Mouse (Mus musculus) urinary bladder, postnatal 36 days (tissue): ENCODE results near the gene Gm29609.
"Not testable (repeated sequence)": the region's sequence is repeated elsewhere in the genome, so short reads cannot be mapped to it uniquely, and the experiment has no call there.

Experiments
- DNase-seq, 2 experiments: peaks; one replicate each; pipeline ENCODE4 v3.0.0; 2022; ENCODE audit warnings: low spot score in 2 of 2, mixed read lengths in 1 of 2

The Gm29609 gene

GRCm38 (mm10) chr5:31179766-31180630, at the start of gene Gm29609, which contains the start of gene Gtf3c2:
Gene Gm29609, minus strand, starts transcription at chr5:31179911.
Gene Gtf3c2, minus strand, starts transcription at chr5:31180144.
- peak; percentile 89 to 91 for DNase-seq

- no peak for DNase-seq
Measured at GRCm38 (mm10) chr5:31226641-31227040, 46.9 kb upstream of the Gm29609 start.

- no peak for DNase-seq
Measured at GRCm38 (mm10) chr5:31222696-31223095, 43.0 kb upstream of the Gm29609 start.

GRCm38 (mm10) chr5:31221304-31221945, 41.7 kb upstream of the Gm29609 start:
- DNase-seq, result no peak

GRCm38 (mm10) chr5:31220448-31221303, 41.0 kb upstream of the Gm29609 start, which contains the start of gene Ppm1g:
Gene Ppm1g, minus strand, starts transcription at chr5:31220687.
- DNase-seq, result peak; percentile 98

- no peak for DNase-seq
Measured at GRCm38 (mm10) chr5:31219911-31220447, 40.3 kb upstream of the Gm29609 start.

GRCm38 (mm10) chr5:31219474-31219873, 39.8 kb upstream of the Gm29609 start:
- no peak for DNase-seq

GRCm38 (mm10) chr5:31219070-31219469, 39.4 kb upstream of the Gm29609 start:
- DNase-seq, result no peak

GRCm38 (mm10) chr5:31218294-31218693, 38.6 kb upstream of the Gm29609 start:
- no peak for DNase-seq

GRCm38 (mm10) chr5:31216554-31216953, 36.8 kb upstream of the Gm29609 start:
- not testable (repeated sequence) for DNase-seq

GRCm38 (mm10) chr5:31204421-31204820, 24.7 kb upstream of the Gm29609 start:
- no peak for DNase-seq

- DNase-seq, result no peak
Measured at GRCm38 (mm10) chr5:31203866-31204265, 24.2 kb upstream of the Gm29609 start.

- no peak for DNase-seq
Measured at GRCm38 (mm10) chr5:31202933-31203332, 23.2 kb upstream of the Gm29609 start.

- peak; percentile 88 to 96 for DNase-seq
Measured at GRCm38 (mm10) chr5:31201742-31202590, 22.3 kb upstream of the Gm29609 start, which contains the start of gene Zfp513. Gene Zfp513, minus strand, starts transcription at chr5:31202303.

GRCm38 (mm10) chr5:31201042-31201741, 21.5 kb upstream of the Gm29609 start:
- DNase-seq, result no peak

- no peak for DNase-seq
Measured at GRCm38 (mm10) chr5:31200327-31200768, 20.6 kb upstream of the Gm29609 start.

GRCm38 (mm10) chr5:31199893-31200292, 20.2 kb upstream of the Gm29609 start:
- DNase-seq, result no peak

- no peak for DNase-seq
Measured at GRCm38 (mm10) chr5:31199321-31199892, 19.7 kb upstream of the Gm29609 start.

- DNase-seq, result no peak
Measured at GRCm38 (mm10) chr5:31198616-31199320, 19.1 kb upstream of the Gm29609 start.
